Mouse (Mus musculus) lung, postnatal 36 days (tissue): ENCODE data around the gene Gpr108.

ENCODE experiments used
- DNase-seq: peaks from one replicate; pipeline ENCODE4 v3.0.0; 2022; ENCODE audit warnings: mixed read lengths

Gene Gpr108

GRCm38 (mm10) chr17:57267556-57268126 lies 19.4 kb upstream of the Gpr108 start:
- DNase-seq, result peak; percentile 34

- DNase-seq, result peak; percentile 98
Observed at GRCm38 (mm10) chr17:57264972-57265945, 17.0 kb upstream of the Gpr108 start.

GRCm38 (mm10) chr17:57264164-57264563 lies 15.9 kb upstream of the Gpr108 start:
- no peak for DNase-seq

GRCm38 (mm10) chr17:57262901-57263550 lies 14.8 kb upstream of the Gpr108 start:
- no peak for DNase-seq

- DNase-seq, result no peak
Observed at GRCm38 (mm10) chr17:57261796-57262195, 13.6 kb upstream of the Gpr108 start.

- no peak for DNase-seq
Observed at GRCm38 (mm10) chr17:57261286-57261685, 13.0 kb upstream of the Gpr108 start.

GRCm38 (mm10) chr17:57260351-57260750 lies 12.1 kb upstream of the Gpr108 start:
- no peak for DNase-seq

GRCm38 (mm10) chr17:57259742-57260141 lies 11.5 kb upstream of the Gpr108 start:
- peak; percentile 43 for DNase-seq

GRCm38 (mm10) chr17:57258191-57258590 lies 9.9 kb upstream of the Gpr108 start:
- no peak for DNase-seq

- no peak for DNase-seq
Observed at GRCm38 (mm10) chr17:57256921-57257485, 8.8 kb upstream of the Gpr108 start.

GRCm38 (mm10) chr17:57255354-57255753 lies 7.1 kb upstream of the Gpr108 start:
- DNase-seq, result peak; percentile 56

GRCm38 (mm10) chr17:57253306-57253705 lies 5.1 kb upstream of the Gpr108 start:
- no peak for DNase-seq

- DNase-seq, result no peak
Observed at GRCm38 (mm10) chr17:57251431-57251830, 3.2 kb upstream of the Gpr108 start.

GRCm38 (mm10) chr17:57250461-57251160 lies 2.4 kb upstream of the Gpr108 start:
- DNase-seq, result peak; percentile 59

- DNase-seq, result peak; percentile 98
Observed at GRCm38 (mm10) chr17:57249186-57250181, 1.2 kb upstream of the Gpr108 start, which contains the start of gene Trip10. Trip10 (plus strand) TSS chr17:57249455.

- DNase-seq, result peak; percentile 18
Observed at GRCm38 (mm10) chr17:57248771-57249170, 525 bp upstream of the Gpr108 start.

GRCm38 (mm10) chr17:57247393-57248200 lies 649 bp downstream of the Gpr108 start:
- peak; percentile 98 for DNase-seq

GRCm38 (mm10) chr17:57246663-57247392 lies 1.4 kb downstream of the Gpr108 start:
- DNase-seq, result no peak

- DNase-seq, result no peak
Observed at GRCm38 (mm10) chr17:57245311-57245929, 2.8 kb downstream of the Gpr108 start.
